Mouse (Mus musculus): ENCODE data around the gene Efcab2. TPM values are rescaled to one million over a fixed set of nuclear protein-coding genes. Genes with fewer than 3 reads are reported as not detected.

Gene Efcab2
- polyA plus RNA-seq (2012; rRNA removed): 0.13 and 0.49 TPM in 2 replicates

GRCm38 (mm10) chr1:178405951-178406711 is at the start of gene Efcab2:
Efcab2 (plus strand) TSS chr1:178406085.
- peak; percentile 98 for TF ChIP-seq POLR2A (IDR thresholded peaks at IDR 0.05; ENCODE audit: control insufficient read depth, extremely low read depth, insufficient read depth, low read length, poor library complexity)
- TF ChIP-seq CTCF (IDR thresholded peaks at IDR 0.05; ENCODE audit: borderline replicate concordance, control insufficient read depth, extremely low read depth, insufficient read depth, low read length, poor library complexity): peak; percentile 70; the same call in 1 of the 2 replicates
- Histone ChIP-seq H3K27me3 (ENCODE audit: control insufficient read depth, insufficient read depth, low read length) (no peaks in the 10 kb centered on the region), H3K4me3 (ENCODE audit: control insufficient read depth, insufficient read depth, low read length) (peak within 1 kb of the TSS; percentile 68), H3K4me1 (replicated peaks; ENCODE audit: control insufficient read depth, insufficient read depth, low read length) (no peaks in the 10 kb centered on the region), H3K27ac (ENCODE audit: control insufficient read depth, insufficient read depth, low read length) (peak within 1 kb of the TSS; percentile 90), H3K36me3 (ENCODE audit: control insufficient read depth, insufficient read depth, low read length) (no peaks in the 10 kb centered on the region)
- DNase-seq: peak; percentile 89
- under 1% methylated on average over 70 of the region's 70 CpGs for WGBS

GRCm38 (mm10) chr1:178357776-178358710 is 47.8 kb upstream of the Efcab2 start:
- DNase-seq: no peak
- 88% methylated on average over 12 of the region's 12 CpGs for WGBS

GRCm38 (mm10) chr1:178360264-178360663 is 45.6 kb upstream of the Efcab2 start:
- DNase-seq: no peak
- Histone ChIP-seq H3K4me3 (ENCODE audit: control insufficient read depth, insufficient read depth, low read length) (no peak overlapping the region), H3K27ac (ENCODE audit: control insufficient read depth, insufficient read depth, low read length) (no peak overlapping the region), H3K36me3 (ENCODE audit: control insufficient read depth, insufficient read depth, low read length) (no peaks in the 10 kb centered on the region), H3K27me3 (ENCODE audit: control insufficient read depth, insufficient read depth, low read length) (no peaks in the 10 kb centered on the region), H3K4me1 (replicated peaks; ENCODE audit: control insufficient read depth, insufficient read depth, low read length) (no peaks in the 10 kb centered on the region)
- TF ChIP-seq POLR2A (IDR thresholded peaks at IDR 0.05; ENCODE audit: control insufficient read depth, extremely low read depth, insufficient read depth, low read length, poor library complexity) (no peak), CTCF (IDR thresholded peaks at IDR 0.05; ENCODE audit: borderline replicate concordance, control insufficient read depth, extremely low read depth, insufficient read depth, low read length, poor library complexity) (no peak)
- WGBS: 92% methylated on average over 11 of the region's 11 CpGs

More at GRCm38 (mm10) chr1:178357776-178358710, 47.8 kb upstream of the Efcab2 start:
- Histone ChIP-seq H3K27ac (ENCODE audit: control insufficient read depth, insufficient read depth, low read length) (no peak overlapping the region), H3K27me3 (ENCODE audit: control insufficient read depth, insufficient read depth, low read length) (no peaks in the 10 kb centered on the region), H3K4me3 (ENCODE audit: control insufficient read depth, insufficient read depth, low read length) (no peak overlapping the region), H3K4me1 (replicated peaks; ENCODE audit: control insufficient read depth, insufficient read depth, low read length) (no peaks in the 10 kb centered on the region), H3K36me3 (ENCODE audit: control insufficient read depth, insufficient read depth, low read length) (no peaks in the 10 kb centered on the region)
- TF ChIP-seq POLR2A (IDR thresholded peaks at IDR 0.05; ENCODE audit: control insufficient read depth, extremely low read depth, insufficient read depth, low read length, poor library complexity) (no peak), CTCF (IDR thresholded peaks at IDR 0.05; ENCODE audit: borderline replicate concordance, control insufficient read depth, extremely low read depth, insufficient read depth, low read length, poor library complexity) (no peak)

- DNase-seq: peak; percentile 16
- no peaks in the 10 kb centered on the region for H3K27me3 ChIP-seq (ENCODE audit: control insufficient read depth, insufficient read depth, low read length)
- no peak for TF ChIP-seq CTCF (IDR thresholded peaks at IDR 0.05; ENCODE audit: borderline replicate concordance, control insufficient read depth, extremely low read depth, insufficient read depth, low read length, poor library complexity)
- no peak for TF ChIP-seq POLR2A (IDR thresholded peaks at IDR 0.05; ENCODE audit: control insufficient read depth, extremely low read depth, insufficient read depth, low read length, poor library complexity)
- no peak overlapping the region for H3K27ac ChIP-seq (ENCODE audit: control insufficient read depth, insufficient read depth, low read length)
- no peak overlapping the region for H3K4me3 ChIP-seq (ENCODE audit: control insufficient read depth, insufficient read depth, low read length)
- no peaks in the 10 kb centered on the region for H3K36me3 ChIP-seq (ENCODE audit: control insufficient read depth, insufficient read depth, low read length)
- no peaks in the 10 kb centered on the region for H3K4me1 ChIP-seq (replicated peaks; ENCODE audit: control insufficient read depth, insufficient read depth, low read length)
- WGBS: 59% methylated on average over 2 of the region's 2 CpGs
Observed at GRCm38 (mm10) chr1:178360702-178361101, 45.2 kb upstream of the Efcab2 start.

GRCm38 (mm10) chr1:178365171-178365570 is 40.7 kb upstream of the Efcab2 start:
- Histone ChIP-seq H3K4me1 (replicated peaks; ENCODE audit: control insufficient read depth, insufficient read depth, low read length) (peaks cover 4% of the 10 kb centered on the region), H3K4me3 (ENCODE audit: control insufficient read depth, insufficient read depth, low read length) (no peak overlapping the region), H3K27ac (ENCODE audit: control insufficient read depth, insufficient read depth, low read length) (no peak overlapping the region), H3K36me3 (ENCODE audit: control insufficient read depth, insufficient read depth, low read length) (no peaks in the 10 kb centered on the region), H3K27me3 (ENCODE audit: control insufficient read depth, insufficient read depth, low read length) (no peaks in the 10 kb centered on the region)
- TF ChIP-seq POLR2A (IDR thresholded peaks at IDR 0.05; ENCODE audit: control insufficient read depth, extremely low read depth, insufficient read depth, low read length, poor library complexity) (no peak), CTCF (IDR thresholded peaks at IDR 0.05; ENCODE audit: borderline replicate concordance, control insufficient read depth, extremely low read depth, insufficient read depth, low read length, poor library complexity) (no peak)
- WGBS: 97% methylated on average over 6 of the region's 6 CpGs
- no peak for DNase-seq

- no peak overlapping the region for H3K27ac ChIP-seq (ENCODE audit: control insufficient read depth, insufficient read depth, low read length)
- 96% methylated on average over 6 of the region's 6 CpGs for WGBS
Observed at GRCm38 (mm10) chr1:178368121-178368520, 37.8 kb upstream of the Efcab2 start.

More at GRCm38 (mm10) chr1:178368121-178368520, 37.8 kb upstream of the Efcab2 start:
- Histone ChIP-seq H3K27me3 (ENCODE audit: control insufficient read depth, insufficient read depth, low read length) (no peaks in the 10 kb centered on the region), H3K4me1 (replicated peaks; ENCODE audit: control insufficient read depth, insufficient read depth, low read length) (peaks cover 4% of the 10 kb centered on the region), H3K36me3 (ENCODE audit: control insufficient read depth, insufficient read depth, low read length) (no peaks in the 10 kb centered on the region), H3K4me3 (ENCODE audit: control insufficient read depth, insufficient read depth, low read length) (no peak overlapping the region)
- TF ChIP-seq CTCF (IDR thresholded peaks at IDR 0.05; ENCODE audit: borderline replicate concordance, control insufficient read depth, extremely low read depth, insufficient read depth, low read length, poor library complexity) (no peak), POLR2A (IDR thresholded peaks at IDR 0.05; ENCODE audit: control insufficient read depth, extremely low read depth, insufficient read depth, low read length, poor library complexity) (no peak)
- no peak for DNase-seq
